Mouse (Mus musculus): ENCODE data around the gene Trim2. TPM values are rescaled to one million over a fixed set of nuclear protein-coding genes. Genes with fewer than 3 reads are reported as not detected.

Gene Trim2
- polyA plus RNA-seq, 1 experiment from 2014 or later: 38.2 TPM

- H3K27me3 ChIP-seq: no peaks in the 10 kb centered on the region
- H3K9me3 ChIP-seq: no peaks in the 10 kb centered on the region
- no peak for ATAC-seq (ENCODE audit: insufficient number of reproducible peaks, insufficient read depth, low FRiP score, low TSS enrichment)
- no peaks in the 10 kb centered on the region for H3K36me3 ChIP-seq
- no peak overlapping the region for H3K27ac ChIP-seq
- peak overlapping the region; percentile 43 for H3K4me3 ChIP-seq
- H3K4me2 ChIP-seq (replicated peaks): peak overlapping the region; percentile 88
- WGBS: 13% methylated on average over 15 of the region's 15 CpGs
- H3K4me1 ChIP-seq: peaks cover 4% of the 10 kb centered on the region; the same call in 1 of the 2 replicates
- H3K9ac ChIP-seq: no peak overlapping the region
These were observed 77.8 kb downstream of the Trim2 start for GRCm38 (mm10) chr3:84228911-84229310.

GRCm38 (mm10) chr3:84228203-84228870 lies 78.3 kb downstream of the Trim2 start:
- under 1% methylated on average over 18 of the region's 18 CpGs for WGBS
- peaks cover 4% of the 10 kb centered on the region; the same call in 1 of the 2 replicates for H3K4me1 ChIP-seq
- H3K27ac ChIP-seq: peak overlapping the region; percentile 85
- peak overlapping the region; percentile 88 for H3K4me2 ChIP-seq (replicated peaks)
- peak overlapping the region; percentile 43 for H3K4me3 ChIP-seq
- ATAC-seq (ENCODE audit: insufficient number of reproducible peaks, insufficient read depth, low FRiP score, low TSS enrichment): peak; percentile 79
- H3K9ac ChIP-seq: peak overlapping the region; percentile 47; the same call in 1 of the 2 replicates
- H3K9me3 ChIP-seq: no peaks in the 10 kb centered on the region
- H3K36me3 ChIP-seq: no peaks in the 10 kb centered on the region
- no peaks in the 10 kb centered on the region for H3K27me3 ChIP-seq

DNA sequence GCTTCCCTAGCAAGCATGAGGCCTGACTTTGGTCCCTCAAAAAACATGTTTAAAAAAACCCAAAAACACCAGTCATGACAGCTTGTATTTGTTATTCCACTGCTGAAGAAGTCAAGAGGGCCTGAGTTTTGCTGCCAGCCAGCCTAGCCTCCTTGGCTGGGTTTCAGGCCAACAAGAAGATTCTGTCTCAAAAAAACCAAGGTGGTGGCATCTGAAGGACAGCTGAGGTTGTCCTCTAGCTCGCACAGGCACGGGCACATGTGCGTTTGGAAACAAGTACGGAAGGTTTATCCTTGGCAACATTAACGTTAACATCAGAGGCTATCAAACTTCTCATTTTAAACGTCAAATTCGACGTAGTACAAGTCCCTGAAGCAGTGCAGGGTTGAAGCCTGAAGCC lies 79.0 kb downstream of the Trim2 start:
- Histone ChIP-seq H3K27ac (peak overlapping the region; percentile 11; the same call in 1 of the 2 replicates), H3K9me3 (no peaks in the 10 kb centered on the region), H3K4me3 (no peak overlapping the region), H3K4me2 (replicated peaks) (peak overlapping the region; percentile 24; the same call in 1 of the 2 replicates), H3K27me3 (no peaks in the 10 kb centered on the region), H3K9ac (no peak overlapping the region), H3K4me1 (peaks cover 4% of the 10 kb centered on the region; the same call in 1 of the 2 replicates), H3K36me3 (no peaks in the 10 kb centered on the region)
- 39% methylated on average over 8 of the region's 8 CpGs for WGBS
- ATAC-seq (ENCODE audit: insufficient number of reproducible peaks, insufficient read depth, low FRiP score, low TSS enrichment): no peak

DNA sequence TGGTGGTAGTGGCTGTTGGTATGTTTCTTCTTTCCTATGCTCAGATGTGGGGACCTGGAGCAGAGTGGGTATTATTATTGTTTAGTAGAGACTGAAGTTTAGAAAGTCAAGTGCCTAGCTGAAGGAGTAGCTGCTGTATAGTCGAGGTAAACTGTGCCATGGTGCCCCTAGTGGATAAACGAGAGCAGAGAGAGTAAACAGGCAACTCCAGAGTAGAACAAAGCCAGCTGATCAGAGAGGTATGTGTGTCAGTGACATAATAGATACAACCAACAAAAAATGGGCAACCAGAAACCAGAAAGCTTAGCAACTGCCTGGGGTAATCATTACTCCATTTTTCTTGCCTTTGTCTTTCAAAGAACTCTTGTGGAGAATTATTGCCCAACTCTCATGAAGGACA lies 81.7 kb downstream of the Trim2 start:
- Histone ChIP-seq H3K4me2 (replicated peaks) (no peak overlapping the region), H3K27ac (no peak overlapping the region), H3K36me3 (no peaks in the 10 kb centered on the region), H3K4me3 (no peak overlapping the region), H3K9me3 (no peaks in the 10 kb centered on the region), H3K27me3 (no peaks in the 10 kb centered on the region), H3K9ac (no peak overlapping the region), H3K4me1 (peaks cover 7% of the 10 kb centered on the region)
- ATAC-seq (ENCODE audit: insufficient number of reproducible peaks, insufficient read depth, low FRiP score, low TSS enrichment): no peak
- 20% methylated on average over 2 of the region's 2 CpGs for WGBS

GRCm38 (mm10) chr3:84220748-84221147 lies 85.9 kb downstream of the Trim2 start:
- ATAC-seq (ENCODE audit: insufficient number of reproducible peaks, insufficient read depth, low FRiP score, low TSS enrichment): no peak
- H3K36me3 ChIP-seq: no peaks in the 10 kb centered on the region
- peak overlapping the region; percentile 48 for H3K4me3 ChIP-seq
- WGBS: 0% methylated on average over 11 of the region's 11 CpGs
- H3K4me1 ChIP-seq: peaks cover 28% of the 10 kb centered on the region
- peak overlapping the region; percentile 75; the same call in 1 of the 2 replicates for H3K27ac ChIP-seq
- no peaks in the 10 kb centered on the region for H3K9me3 ChIP-seq
- no peaks in the 10 kb centered on the region for H3K27me3 ChIP-seq
- peak overlapping the region; percentile 57 for H3K9ac ChIP-seq
- H3K4me2 ChIP-seq (replicated peaks): peak overlapping the region; percentile 81

- Histone ChIP-seq H3K4me1 (peaks cover 31% of the 10 kb centered on the region), H3K27ac (peak overlapping the region; percentile 75), H3K9ac (peak overlapping the region; percentile 57), H3K4me2 (replicated peaks) (peak overlapping the region; percentile 81), H3K4me3 (peak overlapping the region; percentile 48), H3K36me3 (no peaks in the 10 kb centered on the region), H3K27me3 (no peaks in the 10 kb centered on the region), H3K9me3 (no peaks in the 10 kb centered on the region)
- WGBS: 1% methylated on average over 9 of the region's 9 CpGs
- ATAC-seq (ENCODE audit: insufficient number of reproducible peaks, insufficient read depth, low FRiP score, low TSS enrichment): no peak
These were observed 86.4 kb downstream of the Trim2 start for GRCm38 (mm10) chr3:84220326-84220725.

GRCm38 (mm10) chr3:84219720-84220273 lies 86.9 kb downstream of the Trim2 start:
- ATAC-seq (ENCODE audit: insufficient number of reproducible peaks, insufficient read depth, low FRiP score, low TSS enrichment): no peak
- WGBS: 4% methylated on average over 9 of the region's 9 CpGs
- no peak overlapping the region for H3K27ac ChIP-seq

DNA sequence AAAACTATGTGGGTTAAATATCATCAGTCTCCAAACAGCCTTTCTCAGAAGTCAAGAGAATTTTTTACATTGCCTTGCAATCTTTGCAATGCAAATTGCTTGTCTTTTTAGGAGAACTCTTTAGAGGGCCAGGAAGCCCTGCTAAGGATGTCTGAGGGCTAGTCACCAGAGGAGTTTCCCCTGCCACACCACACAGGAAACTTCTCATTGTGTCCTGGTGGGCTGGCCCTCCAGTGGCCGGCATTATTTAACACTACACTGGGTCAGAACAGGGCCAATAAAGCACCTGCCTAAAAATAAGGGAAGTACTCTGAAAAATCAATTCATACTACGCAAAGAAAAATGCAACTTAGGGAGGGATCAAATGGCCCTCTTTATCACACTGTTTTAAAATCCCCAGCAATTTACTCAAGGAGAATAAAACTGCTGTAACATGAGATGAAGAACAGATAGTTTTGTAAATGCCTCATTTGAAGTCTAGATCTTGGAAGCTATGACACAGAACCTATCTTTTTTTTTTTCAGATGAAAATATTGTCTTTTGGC lies 87.4 kb downstream of the Trim2 start:
- H3K4me1 ChIP-seq: peaks cover 33% of the 10 kb centered on the region
- 21% methylated on average over 2 of the region's 2 CpGs for WGBS
- H3K4me2 ChIP-seq (replicated peaks): peak overlapping the region; percentile 81
- ATAC-seq (ENCODE audit: insufficient number of reproducible peaks, insufficient read depth, low FRiP score, low TSS enrichment): no peak
- H3K9me3 ChIP-seq: no peaks in the 10 kb centered on the region
- no peaks in the 10 kb centered on the region for H3K27me3 ChIP-seq
- H3K9ac ChIP-seq: no peak overlapping the region
- H3K4me3 ChIP-seq: 0 out of 2 replicates have a peak overlapping the region, but pooled peaks have one; percentile 1
- H3K36me3 ChIP-seq: no peaks in the 10 kb centered on the region
- 0 out of 2 replicates have a peak overlapping the region, but pooled peaks have one; percentile 23 for H3K27ac ChIP-seq

More at GRCm38 (mm10) chr3:84219720-84220273, 86.9 kb downstream of the Trim2 start:
- H3K27me3 ChIP-seq: no peaks in the 10 kb centered on the region
- H3K9me3 ChIP-seq: no peaks in the 10 kb centered on the region
- peaks cover 33% of the 10 kb centered on the region for H3K4me1 ChIP-seq
- H3K4me3 ChIP-seq: peak overlapping the region; percentile 48
- H3K9ac ChIP-seq: peak overlapping the region; percentile 57
- no peaks in the 10 kb centered on the region for H3K36me3 ChIP-seq
- peak overlapping the region; percentile 81 for H3K4me2 ChIP-seq (replicated peaks)

GRCm38 (mm10) chr3:84218498-84218897 lies 88.2 kb downstream of the Trim2 start:
- 41% methylated on average over 2 of the region's 2 CpGs for WGBS
- H3K4me2 ChIP-seq (replicated peaks): peak overlapping the region; percentile 81
- peaks cover 33% of the 10 kb centered on the region for H3K4me1 ChIP-seq
- H3K27ac ChIP-seq: peak overlapping the region; percentile 60; the same call in 1 of the 2 replicates
- ATAC-seq (ENCODE audit: insufficient number of reproducible peaks, insufficient read depth, low FRiP score, low TSS enrichment): no peak
- no peak overlapping the region for H3K4me3 ChIP-seq
- no peaks in the 10 kb centered on the region for H3K27me3 ChIP-seq
- H3K9me3 ChIP-seq: no peaks in the 10 kb centered on the region
- no peaks in the 10 kb centered on the region for H3K36me3 ChIP-seq
- no peak overlapping the region for H3K9ac ChIP-seq

DNA sequence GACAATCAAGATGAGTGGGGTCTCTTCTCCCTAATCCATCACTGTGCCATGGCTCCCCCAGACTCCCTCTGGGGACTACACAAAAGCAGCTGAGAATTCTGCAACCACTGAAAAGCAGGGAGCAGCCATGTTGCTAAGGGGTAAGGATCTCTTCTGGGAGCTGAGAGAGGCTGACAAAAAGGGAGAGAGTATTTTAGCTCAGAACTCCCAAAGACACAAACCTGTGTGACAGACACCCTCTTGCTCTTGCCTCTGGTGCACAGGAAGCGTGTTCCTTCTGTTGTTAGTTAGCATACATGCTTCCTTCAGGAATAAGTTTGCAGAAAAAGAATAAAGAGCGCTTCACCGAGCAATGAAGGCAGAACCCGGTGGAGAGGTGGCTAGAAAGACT lies 88.7 kb downstream of the Trim2 start:
- no peak overlapping the region for H3K9ac ChIP-seq
- no peak for ATAC-seq (ENCODE audit: insufficient number of reproducible peaks, insufficient read depth, low FRiP score, low TSS enrichment)
- H3K9me3 ChIP-seq: no peaks in the 10 kb centered on the region
- H3K36me3 ChIP-seq: no peaks in the 10 kb centered on the region
- peaks cover 33% of the 10 kb centered on the region for H3K4me1 ChIP-seq
- peak overlapping the region; percentile 60; the same call in 1 of the 2 replicates for H3K27ac ChIP-seq
- H3K27me3 ChIP-seq: no peaks in the 10 kb centered on the region
- no peak overlapping the region for H3K4me3 ChIP-seq
- WGBS: 35% methylated on average over 4 of the region's 4 CpGs
- H3K4me2 ChIP-seq (replicated peaks): peak overlapping the region; percentile 26

GRCm38 (mm10) chr3:84217118-84217960 lies 89.3 kb downstream of the Trim2 start:
- peaks cover 33% of the 10 kb centered on the region for H3K4me1 ChIP-seq
- H3K4me3 ChIP-seq: no peak overlapping the region
- no peaks in the 10 kb centered on the region for H3K27me3 ChIP-seq
- no peak overlapping the region for H3K9ac ChIP-seq
- no peak overlapping the region for H3K27ac ChIP-seq
- 66% methylated on average over 12 of the region's 12 CpGs for WGBS
- ATAC-seq (ENCODE audit: insufficient number of reproducible peaks, insufficient read depth, low FRiP score, low TSS enrichment): no peak
- H3K9me3 ChIP-seq: no peaks in the 10 kb centered on the region
- H3K4me2 ChIP-seq (replicated peaks): peak overlapping the region; percentile 26; the same call in 1 of the 2 replicates
- no peaks in the 10 kb centered on the region for H3K36me3 ChIP-seq

Data from embryonic facial prominence, embryonic 12.5 days (tissue).